Mouse (Mus musculus) cerebellum, adult 8-10 months (tissue): ENCODE data around the gene Inca1.
A peak's percentile ranks its signal among the peaks of the same experiment; 100 is the strongest.

Experiments used
- DNase-seq: peaks from one replicate; pipeline ENCODE4 v3.0.0; 2022

Gene Inca1

GRCm38 (mm10) chr11:70701221-70701955 is 1.4 kb upstream of the Inca1 start:
- DNase-seq, result no peak

- peak; percentile 67 for DNase-seq
These were observed 658 bp upstream of the Inca1 start for GRCm38 (mm10) chr11:70700613-70701012.

GRCm38 (mm10) chr11:70699051-70699450 is 904 bp downstream of the Inca1 start:
- no peak for DNase-seq

- DNase-seq, result no peak
These were observed 2.6 kb downstream of the Inca1 start for GRCm38 (mm10) chr11:70697376-70697775.

GRCm38 (mm10) chr11:70693504-70693903 is 6.5 kb downstream of the Inca1 start:
- DNase-seq, result no peak

- DNase-seq, result no peak
These were observed 10.4 kb downstream of the Inca1 start for GRCm38 (mm10) chr11:70689578-70689977.

GRCm38 (mm10) chr11:70688372-70688771 is 11.6 kb downstream of the Inca1 start:
- DNase-seq, result no peak

GRCm38 (mm10) chr11:70687601-70688199 is 12.3 kb downstream of the Inca1 start, which contains the start of gene Camta2:
Gene Camta2 (minus strand): TSS chr11:70688105.
- DNase-seq, result peak; percentile 90

- peak; percentile 66 for DNase-seq
These were observed 12.9 kb downstream of the Inca1 start for GRCm38 (mm10) chr11:70686901-70687566.

- DNase-seq, result no peak
These were observed 16.3 kb downstream of the Inca1 start for GRCm38 (mm10) chr11:70683640-70684039.

- DNase-seq, result no peak
These were observed 17.9 kb downstream of the Inca1 start for GRCm38 (mm10) chr11:70681897-70682581.

GRCm38 (mm10) chr11:70681170-70681569 is 18.8 kb downstream of the Inca1 start:
- DNase-seq, result no peak

- no peak for DNase-seq
These were observed 20.1 kb downstream of the Inca1 start for GRCm38 (mm10) chr11:70679894-70680293.

GRCm38 (mm10) chr11:70679361-70679760 is 20.6 kb downstream of the Inca1 start:
- DNase-seq, result no peak

GRCm38 (mm10) chr11:70678576-70678975 is 21.4 kb downstream of the Inca1 start:
- no peak for DNase-seq

GRCm38 (mm10) chr11:70678092-70678491 is 21.9 kb downstream of the Inca1 start:
- DNase-seq, result no peak

- no peak for DNase-seq
These were observed 25.5 kb downstream of the Inca1 start for GRCm38 (mm10) chr11:70674501-70674900.

- no peak for DNase-seq
These were observed 25.9 kb downstream of the Inca1 start for GRCm38 (mm10) chr11:70674014-70674413.

GRCm38 (mm10) chr11:70671333-70672047 is 28.5 kb downstream of the Inca1 start:
- no peak for DNase-seq

GRCm38 (mm10) chr11:70670483-70670882 is 29.5 kb downstream of the Inca1 start:
- no peak for DNase-seq

- peak; percentile 79 for DNase-seq
These were observed 30.2 kb downstream of the Inca1 start for GRCm38 (mm10) chr11:70669582-70670345.
